Mouse (Mus musculus): Measurements from ENCODE around the gene Cuedc1. TPM values are rescaled to one million over a fixed set of nuclear protein-coding genes. Genes with fewer than 3 reads are reported as not detected.
A peak's percentile ranks its signal among the peaks of the same experiment; 100 is the strongest.

Gene Cuedc1
- total and polyA plus RNA-seq, 3 experiments, result 1.0 to 4.8 TPM; not detected in 1

- peak; percentile 85 for DNase-seq (ENCODE audit: low read depth, low spot score)
- peak overlapping the region; percentile 34 for H3K9ac ChIP-seq (ENCODE audit: control insufficient read depth, low read depth, low read length, poor library complexity, severe bottlenecking)
- H3K79me2 ChIP-seq (ENCODE audit: control insufficient read depth, insufficient read depth, low read length, poor library complexity), result no peaks in the 10 kb centered on the region; the same call in 1 of the 2 replicates
- no peaks in the 10 kb centered on the region for H3K9me3 ChIP-seq (replicated peaks; ENCODE audit: insufficient read depth, low read length)
- peak overlapping the region; percentile 51 to 55; a peak in 3 of 4 replicates for H3K4me3 ChIP-seq (ENCODE audit: control insufficient read depth in 1 of 2, insufficient read depth in 1 of 2, low read depth in 2 of 2, low read length in 2 of 2)
- H3K36me3 ChIP-seq (ENCODE audit: control insufficient read depth in 1 of 2, insufficient read depth in 2 of 2, low read length in 2 of 2), result peaks cover 0 to 4% of the 10 kb centered on the region in 2 experiments; a peak in 2 of 4 replicates
- peaks cover 0 to 19% of the 10 kb centered on the region in 2 experiments; a peak in 3 of 4 replicates for H3K4me1 ChIP-seq (ENCODE audit: control insufficient read depth in 1 of 2, insufficient read depth in 2 of 2, low read length in 2 of 2)
- H3K27ac ChIP-seq (ENCODE audit: control insufficient read depth, low read depth, low read length), result peak overlapping the region; percentile 41
- TF ChIP-seq GABPA (IDR thresholded peaks at IDR 0.05; ENCODE audit: low read depth, low read length) (no peak), GATA1 (IDR thresholded peaks at IDR 0.05; ENCODE audit: low read depth, low read length) (peak; percentile 44), RAD21 (IDR thresholded peaks at IDR 0.05; ENCODE audit: low read depth, low read length) (no peak), TBP (IDR thresholded peaks at IDR 0.05; ENCODE audit: low read depth, low read length) (peak; percentile 70; the same call in 1 of the 2 replicates), ZKSCAN1 (IDR thresholded peaks at IDR 0.05; ENCODE audit: low read depth, low read length) (peak; percentile 96), ELF1 (IDR thresholded peaks at IDR 0.05; ENCODE audit: low read depth, low read length) (no peak), ZNF384 (IDR thresholded peaks at IDR 0.05; ENCODE audit: low read depth, low read length) (no peak), TCF12 (IDR thresholded peaks at IDR 0.05; ENCODE audit: low read depth, low read length) (peak; percentile 60; the same call in 1 of the 2 replicates), SIN3A (IDR thresholded peaks at IDR 0.05; ENCODE audit: low read length) (peak; percentile 16; the same call in 1 of the 2 replicates), MEF2A (IDR thresholded peaks at IDR 0.05; ENCODE audit: extremely low read depth, insufficient replicate concordance, low read depth, low read length, poor library complexity, severe bottlenecking) (no peak), MAZ (IDR thresholded peaks at IDR 0.05; ENCODE audit: low read depth, low read length) (no peak), USF1 (IDR thresholded peaks at IDR 0.05; ENCODE audit: low read depth, low read length) (no peak), ZC3H11A (IDR thresholded peaks at IDR 0.05; ENCODE audit: low read depth, low read length) (no peak), CHD2 (IDR thresholded peaks at IDR 0.05; ENCODE audit: low read length) (no peak), MYC (IDR thresholded peaks at IDR 0.05; ENCODE audit: low read depth, low read length) (peak; percentile 52; the same call in 1 of the 2 replicates), TAL1 (IDR thresholded peaks at IDR 0.05; ENCODE audit: low read length) (peak; percentile 68), POLR2A (IDR thresholded peaks at IDR 0.05; ENCODE audit: control insufficient read depth in 1 of 2, insufficient read depth in 1 of 2, low read depth in 1 of 2, low read length in 2 of 2, poor library complexity in 1 of 2) (no peak; a peak in 1 of 4 replicates), ETS1 (IDR thresholded peaks at IDR 0.05; ENCODE audit: low read depth, low read length) (peak; percentile 74), MAX (IDR thresholded peaks at IDR 0.05; ENCODE audit: low read length) (no peak), ZMIZ1 (IDR thresholded peaks at IDR 0.05; ENCODE audit: low read depth, low read length) (no peak), EP300 (IDR thresholded peaks at IDR 0.05; ENCODE audit: low read depth in 1 of 2, low read length in 2 of 2) (peak; percentile 71 to 76), NRF1 (IDR thresholded peaks at IDR 0.05; ENCODE audit: insufficient read depth, low read depth, low read length, poor library complexity, severe bottlenecking) (no peak), UBTF (IDR thresholded peaks at IDR 0.05; ENCODE audit: borderline replicate concordance, insufficient read depth, low read depth, low read length) (no peak), MYB (IDR thresholded peaks at IDR 0.05; ENCODE audit: low read depth, low read length) (no peak), POLR2AphosphoS5 (IDR thresholded peaks at IDR 0.05; ENCODE audit: borderline replicate concordance, low read depth, low read length) (no peak), E2F4 (IDR thresholded peaks at IDR 0.05; ENCODE audit: borderline replicate concordance, low read depth, low read length) (no peak), RCOR1 (IDR thresholded peaks at IDR 0.05; ENCODE audit: low read depth, low read length) (peak; percentile 20; the same call in 1 of the 2 replicates), HCFC1 (IDR thresholded peaks at IDR 0.05; ENCODE audit: low read depth, low read length) (no peak), CTCF (IDR thresholded peaks at IDR 0.05 in 2 of 3, conservative IDR thresholded peaks at IDR 0.05 in 1 of 3; ENCODE audit: control insufficient read depth in 1 of 3, insufficient read depth in 1 of 3, low read depth in 2 of 3, low read length in 3 of 3, poor library complexity in 1 of 3, severe bottlenecking in 1 of 3) (no peak)
- H3K27me3 ChIP-seq (ENCODE audit: control insufficient read depth in 1 of 2, insufficient read depth in 2 of 2, low read length in 2 of 2), result no peaks in the 10 kb centered on the region
These were observed 66.4 kb downstream of the Cuedc1 start for GRCm38 (mm10) chr11:88164213-88164723.

Data from MEL (cell line).